Mouse (Mus musculus): ENCODE data around the gene Mtmr4. TPM values are rescaled to one million over a fixed set of nuclear protein-coding genes. Genes with fewer than 3 reads are reported as not detected.

Gene Mtmr4
- polyA plus RNA-seq, 1 experiment from 2014 or later, result 66.6 TPM

GRCm38 (mm10) chr11:87573751-87574150 is 18.2 kb upstream of the Mtmr4 start:
- no peak overlapping the region for H3K27ac ChIP-seq
- WGBS, result 74% methylated on average over 7 of the region's 7 CpGs
- no peak for ATAC-seq

GRCm38 (mm10) chr11:87574520-87575180 is 17.3 kb upstream of the Mtmr4 start:
- no peak for ATAC-seq
- 72% methylated on average over 21 of the region's 21 CpGs for WGBS
- H3K27ac ChIP-seq, result no peak overlapping the region
- H3K9ac ChIP-seq (replicated peaks), result no peak overlapping the region
- no peak overlapping the region for H3K4me3 ChIP-seq (replicated peaks)
- H3K27me3 ChIP-seq, result 0 out of 2 replicates have a peak, but pooled peaks cover 3% of the 10 kb centered on the region
- no peak overlapping the region for H3K4me2 ChIP-seq (replicated peaks)
- no peaks in the 10 kb centered on the region for H3K9me3 ChIP-seq
- H3K36me3 ChIP-seq, result no peaks in the 10 kb centered on the region
- H3K4me1 ChIP-seq (replicated peaks), result peaks cover 30% of the 10 kb centered on the region

More at GRCm38 (mm10) chr11:87573751-87574150, 18.2 kb upstream of the Mtmr4 start:
- Histone ChIP-seq H3K4me1 (replicated peaks) (peaks cover 23% of the 10 kb centered on the region), H3K4me2 (replicated peaks) (no peak overlapping the region), H3K9me3 (no peaks in the 10 kb centered on the region), H3K4me3 (replicated peaks) (no peak overlapping the region), H3K27me3 (no peaks in the 10 kb centered on the region), H3K9ac (replicated peaks) (no peak overlapping the region), H3K36me3 (no peaks in the 10 kb centered on the region)

- Histone ChIP-seq H3K27me3 (0 out of 2 replicates have a peak, but pooled peaks cover 8% of the 10 kb centered on the region), H3K27ac (no peak overlapping the region), H3K9me3 (no peaks in the 10 kb centered on the region), H3K4me2 (replicated peaks) (peak overlapping the region; percentile 90), H3K4me1 (replicated peaks) (peaks cover 38% of the 10 kb centered on the region), H3K36me3 (no peaks in the 10 kb centered on the region), H3K4me3 (replicated peaks) (peak overlapping the region; percentile 60), H3K9ac (replicated peaks) (peak overlapping the region; percentile 58)
- WGBS, result 7% methylated on average over 6 of the region's 6 CpGs
- 0 out of 2 replicates have a peak, but pooled peaks have one; percentile 3 for ATAC-seq
Measured at GRCm38 (mm10) chr11:87577601-87578248, 14.2 kb upstream of the Mtmr4 start.

- H3K27ac ChIP-seq, result 0 out of 2 replicates have a peak overlapping the region, but pooled peaks have one; percentile 40
- H3K36me3 ChIP-seq, result no peaks in the 10 kb centered on the region
- under 1% methylated on average over 40 of the region's 40 CpGs for whole genome bisulfite sequencing
- peak; percentile 88 for ATAC-seq
- H3K4me2 ChIP-seq (replicated peaks), result peak overlapping the region; percentile 90
- H3K9ac ChIP-seq (replicated peaks), result peak overlapping the region; percentile 58
- H3K27me3 ChIP-seq, result 0 out of 2 replicates have a peak, but pooled peaks cover 8% of the 10 kb centered on the region
- peak overlapping the region; percentile 60 for H3K4me3 ChIP-seq (replicated peaks)
- H3K4me1 ChIP-seq (replicated peaks), result peaks cover 38% of the 10 kb centered on the region
- H3K9me3 ChIP-seq, result no peaks in the 10 kb centered on the region
Measured at GRCm38 (mm10) chr11:87578249-87578962, 13.6 kb upstream of the Mtmr4 start.

GRCm38 (mm10) chr11:87578963-87579601 is 12.9 kb upstream of the Mtmr4 start:
- ATAC-seq, result peak; percentile 59
- peak overlapping the region; percentile 60 for H3K4me3 ChIP-seq (replicated peaks)

GRCm38 (mm10) chr11:87579713-87580112 is 12.2 kb upstream of the Mtmr4 start:
- Histone ChIP-seq H3K36me3 (no peaks in the 10 kb centered on the region), H3K4me2 (replicated peaks) (peak overlapping the region; percentile 90; the same call in 1 of the 2 replicates), H3K9ac (replicated peaks) (no peak overlapping the region), H3K27me3 (0 out of 2 replicates have a peak, but pooled peaks cover 8% of the 10 kb centered on the region), H3K4me3 (replicated peaks) (no peak overlapping the region), H3K4me1 (replicated peaks) (peaks cover 34% of the 10 kb centered on the region), H3K27ac (no peak overlapping the region), H3K9me3 (no peaks in the 10 kb centered on the region)
- 21% methylated on average over 1 of the region's 1 CpGs for WGBS
- ATAC-seq, result no peak

More at GRCm38 (mm10) chr11:87578963-87579601, 12.9 kb upstream of the Mtmr4 start:
- 17% methylated on average over 7 of the region's 10 CpGs for WGBS
- no peaks in the 10 kb centered on the region for H3K36me3 ChIP-seq
- peak overlapping the region; percentile 90 for H3K4me2 ChIP-seq (replicated peaks)
- 0 out of 2 replicates have a peak, but pooled peaks cover 8% of the 10 kb centered on the region for H3K27me3 ChIP-seq
- H3K27ac ChIP-seq, result 0 out of 2 replicates have a peak overlapping the region, but pooled peaks have one; percentile 56
- H3K9me3 ChIP-seq, result no peaks in the 10 kb centered on the region
- H3K9ac ChIP-seq (replicated peaks), result peak overlapping the region; percentile 58
- H3K4me1 ChIP-seq (replicated peaks), result peaks cover 38% of the 10 kb centered on the region

GRCm38 (mm10) chr11:87580543-87581085 is 11.3 kb upstream of the Mtmr4 start:
- Histone ChIP-seq H3K4me2 (replicated peaks) (no peak overlapping the region; the same call in 1 of the 2 replicates), H3K4me3 (replicated peaks) (no peak overlapping the region), H3K9ac (replicated peaks) (no peak overlapping the region), H3K27me3 (0 out of 2 replicates have a peak, but pooled peaks cover 8% of the 10 kb centered on the region), H3K27ac (no peak overlapping the region), H3K36me3 (no peaks in the 10 kb centered on the region), H3K4me1 (replicated peaks) (peaks cover 30% of the 10 kb centered on the region), H3K9me3 (no peaks in the 10 kb centered on the region)
- 41% methylated on average over 10 of the region's 10 CpGs for WGBS
- ATAC-seq, result no peak

- no peaks in the 10 kb centered on the region for H3K36me3 ChIP-seq
- peaks cover 30% of the 10 kb centered on the region for H3K4me1 ChIP-seq (replicated peaks)
- H3K4me3 ChIP-seq (replicated peaks), result no peak overlapping the region
- H3K27ac ChIP-seq, result no peak overlapping the region
- no peak overlapping the region for H3K9ac ChIP-seq (replicated peaks)
- no peak for ATAC-seq
- H3K9me3 ChIP-seq, result no peaks in the 10 kb centered on the region
- no peak overlapping the region for H3K4me2 ChIP-seq (replicated peaks)
- 89% methylated on average over 12 of the region's 12 CpGs for WGBS
- 0 out of 2 replicates have a peak, but pooled peaks cover 8% of the 10 kb centered on the region for H3K27me3 ChIP-seq
Measured at GRCm38 (mm10) chr11:87581161-87581865, 10.6 kb upstream of the Mtmr4 start.

GRCm38 (mm10) chr11:87581933-87582710 is 9.8 kb upstream of the Mtmr4 start:
- no peak overlapping the region for H3K4me2 ChIP-seq (replicated peaks)
- H3K4me3 ChIP-seq (replicated peaks), result no peak overlapping the region
- H3K4me1 ChIP-seq (replicated peaks), result peaks cover 29% of the 10 kb centered on the region
- no peaks in the 10 kb centered on the region for H3K36me3 ChIP-seq
- no peaks in the 10 kb centered on the region for H3K9me3 ChIP-seq
- WGBS, result 81% methylated on average over 8 of the region's 8 CpGs
- ATAC-seq, result no peak
- H3K9ac ChIP-seq (replicated peaks), result no peak overlapping the region
- H3K27me3 ChIP-seq, result 0 out of 2 replicates have a peak, but pooled peaks cover 8% of the 10 kb centered on the region
- no peak overlapping the region for H3K27ac ChIP-seq

GRCm38 (mm10) chr11:87583291-87584034 is 8.5 kb upstream of the Mtmr4 start:
- 0 out of 2 replicates have a peak, but pooled peaks cover 8% of the 10 kb centered on the region for H3K27me3 ChIP-seq
- 77% methylated on average over 6 of the region's 6 CpGs for WGBS
- H3K4me3 ChIP-seq (replicated peaks), result no peak overlapping the region
- H3K9ac ChIP-seq (replicated peaks), result no peak overlapping the region
- H3K4me1 ChIP-seq (replicated peaks), result peaks cover 17% of the 10 kb centered on the region
- H3K4me2 ChIP-seq (replicated peaks), result no peak overlapping the region
- ATAC-seq, result no peak
- no peaks in the 10 kb centered on the region for H3K9me3 ChIP-seq
- no peaks in the 10 kb centered on the region for H3K36me3 ChIP-seq
- no peak overlapping the region for H3K27ac ChIP-seq

Data from midbrain, embryonic 13.5 days (tissue).